Mouse (Mus musculus) ovary, postnatal 36 days (tissue): ENCODE results near the gene Nup214.

Experiments used
- DNase-seq: peaks from one replicate; pipeline ENCODE4 v3.0.0; 2022; ENCODE audit warnings: low spot score, mixed read lengths

Nup214 gene

GRCm38 (mm10) chr2:32045375-32045774, 71.1 kb downstream of the Nup214 start:
- no peak for DNase-seq

- DNase-seq = no peak
Observed at GRCm38 (mm10) chr2:32046009-32046408, 71.8 kb downstream of the Nup214 start.

DNA sequence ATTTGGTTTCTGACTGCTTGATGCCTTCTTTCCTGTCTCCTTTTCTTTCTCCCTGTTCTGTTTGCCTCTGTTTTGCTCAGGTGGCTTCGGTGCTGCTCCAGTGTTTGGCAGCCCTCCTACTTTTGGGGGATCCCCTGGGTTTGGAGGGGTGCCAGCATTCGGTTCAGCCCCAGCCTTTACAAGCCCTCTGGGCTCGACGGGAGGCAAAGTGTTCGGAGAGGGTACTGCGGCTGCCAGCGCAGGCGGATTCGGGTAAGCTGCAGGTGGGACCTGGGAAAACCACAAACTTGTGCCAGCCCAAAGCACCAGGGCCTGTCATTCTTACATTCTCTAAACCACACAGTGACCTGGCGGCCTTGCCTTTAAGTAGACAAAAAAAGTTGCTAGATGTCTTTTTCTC, 73.1 kb downstream of the Nup214 start:
- DNase-seq = no peak

DNA sequence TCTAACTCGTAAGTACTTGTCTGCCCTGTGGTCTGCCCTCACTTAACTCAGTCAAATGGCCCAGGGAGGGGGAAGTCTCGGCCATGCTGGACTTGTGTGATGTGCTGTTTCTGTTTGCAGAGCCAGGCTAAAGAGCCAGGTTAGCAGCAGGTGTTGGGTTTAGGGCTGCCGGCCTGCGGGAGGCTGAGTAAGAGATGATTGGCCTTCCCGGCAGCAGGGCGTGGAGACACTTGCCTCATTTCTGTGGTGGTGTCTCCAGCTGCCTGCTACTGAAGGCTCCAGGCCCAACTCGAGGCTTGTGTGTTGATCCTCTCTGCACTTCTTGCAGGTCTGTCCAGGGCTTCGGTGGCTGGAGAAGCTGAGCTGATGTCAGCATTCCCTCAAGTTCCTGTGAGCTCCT, 77.6 kb downstream of the Nup214 start:
- DNase-seq = no peak

DNA sequence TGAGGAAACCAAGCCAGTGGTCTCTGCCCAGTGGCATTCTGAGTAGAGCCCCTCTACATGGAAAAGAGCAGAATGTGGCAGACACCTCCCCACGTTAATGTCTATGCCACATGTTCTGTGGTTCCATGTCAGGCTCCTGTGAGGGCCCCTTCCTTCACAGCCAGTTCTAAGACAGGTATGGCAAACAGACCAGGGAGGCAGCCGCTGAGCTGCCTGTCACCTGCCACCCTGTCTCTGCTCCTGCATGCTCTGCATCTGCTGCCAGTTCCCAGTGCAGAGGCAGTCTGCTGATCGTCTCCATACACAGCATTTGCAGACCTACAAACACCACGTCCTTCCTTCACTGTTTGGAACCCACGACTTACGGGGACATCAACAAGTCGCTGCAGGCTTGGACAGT, 78.2 kb downstream of the Nup214 start:
- no peak for DNase-seq

DNA sequence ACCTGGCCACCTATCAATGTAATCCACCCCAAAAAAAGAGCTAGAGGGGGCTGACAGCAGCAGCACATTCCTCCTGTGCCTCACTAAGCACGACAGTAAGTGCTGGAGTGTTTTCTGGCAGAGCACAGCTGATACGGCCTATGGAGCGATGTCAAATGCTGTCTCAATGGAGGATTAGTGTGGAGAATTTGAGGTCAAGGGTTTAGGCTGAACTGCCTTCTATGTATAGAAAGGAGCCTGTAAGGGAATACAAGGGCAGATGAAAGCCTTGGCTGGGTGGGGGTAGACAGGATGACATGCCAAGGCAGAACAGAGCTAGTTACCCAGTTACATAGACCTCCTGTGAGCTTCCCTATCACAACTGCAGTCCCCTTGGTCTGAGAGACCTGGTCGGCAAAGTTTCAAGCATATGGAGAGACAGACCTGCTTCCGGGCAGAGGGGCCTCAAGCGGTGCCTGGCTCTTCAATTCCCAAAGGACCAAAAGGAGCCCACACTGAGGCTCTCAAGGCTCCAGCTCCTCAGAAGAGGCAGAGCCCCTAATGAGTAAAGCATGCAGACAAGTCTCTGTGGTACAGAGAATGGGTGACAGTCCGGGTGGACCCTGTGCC, 81.2 kb downstream of the Nup214 start:
- DNase-seq = no peak

GRCm38 (mm10) chr2:32056524-32056923, 82.3 kb downstream of the Nup214 start:
- DNase-seq = no peak

- DNase-seq = no peak
Observed at GRCm38 (mm10) chr2:32057360-32057759, 83.1 kb downstream of the Nup214 start.

DNA sequence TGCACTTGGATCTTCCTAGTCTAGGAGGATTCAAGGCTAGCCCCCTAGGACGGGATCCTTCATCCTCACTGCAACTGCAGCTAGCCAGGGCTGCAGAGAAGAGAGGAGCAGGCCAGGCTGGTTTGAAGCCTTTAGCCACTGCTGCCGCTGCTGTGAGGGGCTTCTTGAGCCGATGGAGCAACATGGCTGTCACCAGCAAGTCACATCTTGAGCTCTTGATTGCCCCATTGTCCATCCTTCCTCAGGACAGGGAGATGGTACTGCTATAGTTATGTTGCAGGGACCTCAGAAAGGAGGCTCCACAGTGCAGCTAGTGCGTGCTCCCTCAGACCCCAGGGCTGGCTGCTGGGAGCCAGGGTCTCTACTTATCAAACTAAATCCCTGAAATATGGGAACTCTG, 83.6 kb downstream of the Nup214 start:
- no peak for DNase-seq

GRCm38 (mm10) chr2:32058241-32058640, 84.0 kb downstream of the Nup214 start:
- no peak for DNase-seq

GRCm38 (mm10) chr2:32058716-32059115, 84.5 kb downstream of the Nup214 start:
- DNase-seq = no peak

GRCm38 (mm10) chr2:32059613-32060012, 85.4 kb downstream of the Nup214 start:
- no peak for DNase-seq

DNA sequence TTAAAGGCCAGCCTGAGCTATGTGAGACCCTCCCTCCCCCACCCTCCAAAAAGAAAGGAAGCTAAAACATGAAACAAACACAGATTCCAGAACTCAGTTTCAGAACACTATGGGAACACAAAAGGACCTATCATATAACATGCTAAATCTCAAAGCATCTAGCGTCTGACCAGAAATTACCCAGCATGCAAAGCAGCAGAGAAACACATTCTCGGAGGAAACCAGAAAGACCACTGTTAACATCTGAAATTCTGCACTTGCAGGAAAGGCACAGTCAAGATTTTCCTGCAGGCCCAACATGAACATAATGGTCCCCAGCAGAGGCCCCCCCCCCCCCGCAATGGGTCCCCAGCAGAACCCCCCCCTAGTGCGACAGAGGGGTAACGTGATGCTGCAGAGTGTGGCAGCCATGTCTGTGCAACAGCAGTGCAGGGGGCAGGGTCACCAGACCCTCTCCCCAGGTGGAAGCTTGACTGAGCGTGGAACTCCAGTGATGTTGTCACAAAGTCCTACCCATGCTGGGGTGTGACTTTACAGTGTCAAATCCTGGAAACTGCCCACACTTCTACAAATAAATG, 86.1 kb downstream of the Nup214 start:
- no peak for DNase-seq

- no peak for DNase-seq
Observed at GRCm38 (mm10) chr2:32061189-32061588, 87.0 kb downstream of the Nup214 start.

- DNase-seq = no peak
Observed at GRCm38 (mm10) chr2:32061722-32062505, 87.7 kb downstream of the Nup214 start.

GRCm38 (mm10) chr2:32062626-32063410, 88.6 kb downstream of the Nup214 start:
- no peak for DNase-seq

- no peak for DNase-seq
Observed at GRCm38 (mm10) chr2:32063451-32064151, 89.4 kb downstream of the Nup214 start.

GRCm38 (mm10) chr2:32064913-32065312, 90.7 kb downstream of the Nup214 start:
- DNase-seq = no peak

DNA sequence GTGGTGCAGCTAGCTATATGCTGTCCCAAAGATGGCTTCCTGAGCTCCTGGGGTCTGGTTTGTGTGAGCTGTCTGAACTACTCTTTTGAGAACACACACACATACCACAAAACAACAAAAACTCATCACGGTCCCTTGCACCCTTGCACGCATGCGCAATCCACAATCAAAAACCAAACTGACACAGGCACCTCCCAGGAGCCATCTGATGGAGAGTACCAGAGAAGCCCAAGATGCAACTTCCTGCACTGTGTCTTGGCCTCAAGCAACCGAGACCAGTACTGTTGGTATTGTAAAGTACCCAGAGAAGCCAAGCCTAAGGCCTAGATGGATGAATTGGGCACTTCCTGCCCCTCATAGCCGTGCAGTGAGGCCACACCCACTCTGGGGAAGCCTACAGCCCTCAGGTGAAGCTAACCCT, 91.1 kb downstream of the Nup214 start:
- DNase-seq = no peak

DNA sequence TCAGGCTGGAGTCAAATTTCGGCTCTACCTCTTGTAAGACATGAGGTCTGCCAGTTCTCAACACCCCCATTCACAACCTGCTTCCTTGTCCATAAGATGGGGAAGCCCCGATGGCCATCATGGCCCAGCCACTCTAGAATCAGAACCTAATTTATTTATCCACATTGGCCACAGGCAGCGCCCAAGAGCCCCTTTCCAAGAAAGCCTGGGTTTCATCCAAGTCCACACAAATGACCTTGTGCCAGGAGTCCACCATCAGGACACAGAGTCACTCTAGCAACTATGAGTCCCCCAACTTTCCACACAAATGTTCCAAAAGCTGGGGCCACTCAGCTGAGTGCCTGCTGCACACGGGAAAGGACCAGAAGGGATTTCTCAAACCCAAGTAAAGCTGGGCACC, 91.8 kb downstream of the Nup214 start:
- no peak for DNase-seq

- DNase-seq = no peak
Observed at GRCm38 (mm10) chr2:32068811-32069607, 94.8 kb downstream of the Nup214 start.
